Mouse (Mus musculus) gastrocnemius, adult 2 months (tissue): Measurements from ENCODE around the gene Med19. TPM values are rescaled to one million over a fixed set of nuclear protein-coding genes. Genes with fewer than 3 reads are reported as not detected.
A peak's percentile ranks its signal among the peaks of the same experiment; 100 is the strongest.
"Not testable (repeated sequence)": the region's sequence is repeated elsewhere in the genome, so short reads cannot be mapped to it uniquely, and the experiment has no call there.

Experiments
- DNase-seq: peaks from one replicate; pipeline ENCODE4 v3.0.0; 2022
- H3K27ac ChIP-seq: fragments of 200-600 bp; 2 replicates; pipeline ENCODE4 v1.8.1; 2022; ENCODE audit warnings: mild to moderate bottlenecking
- H3K4me3 ChIP-seq: fragments of 200-600 bp; 2 replicates; pipeline ENCODE4 v1.8.1; 2022; ENCODE audit warnings: mild to moderate bottlenecking, moderate library complexity
- CTCF ChIP-seq: fragments of 200-600 bp; IDR thresholded peaks from 2 replicates; pipeline ENCODE4 v1.8.1; 2022; ENCODE audit warnings: antibody characterized with exemption, mild to moderate bottlenecking, moderate library complexity
- intact Hi-C: fragments of 180-260 bp; cut with DNase I; formaldehyde crosslinking; loops from one replicate; pipeline ENCODE4 v1.15.1; 2025
- total RNA-seq, 2 experiments: library from RNA; stranded (reverse); gene quantifications; 2 replicates each; pipeline ENCODE4 v1.2.3; 2021

Med19 gene
- total RNA-seq, 2 experiments from 2014 or later, result 6.8 to 7.9 TPM

DNA sequence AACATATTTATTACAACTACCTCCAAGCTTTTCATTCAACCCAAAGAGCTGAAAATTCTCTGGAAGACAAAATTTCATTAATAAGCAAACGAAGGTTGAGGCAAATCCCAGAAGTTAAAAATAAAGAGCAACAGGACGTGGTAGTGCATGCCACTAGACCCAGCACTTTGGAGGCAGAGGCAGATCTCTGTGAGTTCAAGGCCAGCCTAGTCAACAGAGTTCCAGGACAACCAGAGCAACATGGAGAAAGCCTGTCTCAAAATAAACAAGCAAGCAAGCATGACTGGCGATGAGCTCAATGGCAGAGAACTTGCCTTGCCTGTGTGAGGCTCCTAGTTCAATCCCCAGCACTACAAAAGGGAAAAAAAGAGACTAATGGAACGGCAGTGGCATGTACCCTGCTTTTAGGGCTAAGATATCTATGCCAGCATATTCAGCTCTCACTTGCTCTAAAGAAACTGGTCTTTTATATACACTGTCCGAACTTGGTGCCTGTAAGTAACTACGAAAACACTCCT is 31.1 kb upstream of the Med19 start:
- intact Hi-C loops, result no loop called here

GRCm38 (mm10) chr2:84648369-84648768 is 29.8 kb upstream of the Med19 start:
- intact Hi-C loops, result no loop called here
- Histone ChIP-seq H3K4me3 (peak overlapping the region; percentile 87), H3K27ac (peak overlapping the region; percentile 98)
- no peak for TF ChIP-seq CTCF
- DNase-seq, result no peak

More for the DNA sequence above, 31.1 kb upstream of the Med19 start:
- no peak for TF ChIP-seq CTCF
- DNase-seq, result no peak
- H3K27ac ChIP-seq, result no peak overlapping the region; the same call in 1 of the 2 replicates
- peak overlapping the region; percentile 87 for H3K4me3 ChIP-seq

GRCm38 (mm10) chr2:84649674-84650073 is 28.5 kb upstream of the Med19 start:
- H3K27ac ChIP-seq, result peak overlapping the region; percentile 98
- TF ChIP-seq CTCF, result no peak
- intact Hi-C loops, result loop anchor here (1.0 to 2.0 kb wide), 2 partner anchors 14 to 29 kb away; no protein-coding TSS in a partner anchor
- DNase-seq, result no peak
- H3K4me3 ChIP-seq, result peak overlapping the region; percentile 87

DNA sequence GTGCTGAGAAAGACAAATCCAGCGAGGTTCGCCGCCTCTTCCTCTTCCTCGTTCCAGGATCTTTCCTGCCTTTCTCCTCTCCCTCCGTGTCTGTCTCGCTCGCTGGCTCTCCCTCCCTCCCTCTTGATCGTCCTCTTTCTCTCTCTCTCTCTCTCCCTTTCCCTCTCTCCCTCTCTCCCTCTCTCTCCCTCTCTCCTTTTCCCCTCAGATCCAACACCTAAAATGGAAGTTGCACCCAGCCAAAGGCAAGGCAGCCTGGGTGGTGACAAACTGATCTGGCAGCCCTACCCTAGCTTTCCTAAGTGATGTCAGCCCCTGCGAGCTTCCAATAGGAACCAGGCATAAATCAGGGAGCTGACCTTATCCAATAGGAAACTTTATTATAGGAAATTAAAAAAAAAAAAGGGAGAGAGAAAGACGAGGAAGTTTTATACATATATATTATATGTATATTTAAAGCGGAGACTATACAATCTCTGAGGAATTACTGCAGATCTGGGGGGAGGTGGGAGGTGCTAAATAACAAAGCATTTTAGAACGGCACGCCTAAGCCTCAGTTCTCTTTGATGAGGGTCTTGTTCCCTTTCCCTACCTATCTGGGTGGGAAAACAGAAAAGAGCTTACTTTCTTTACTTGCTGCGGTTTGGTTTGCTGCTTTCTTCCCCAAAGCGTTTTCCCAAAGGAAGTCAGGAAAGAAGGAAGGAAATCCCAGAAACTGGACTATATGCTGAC is 27.6 kb upstream of the Med19 start, which contains the start of gene Ctnnd1:
TSS of gene Ctnnd1 (minus strand) at position 302 of the 732 bp plus-strand sequence.
- DNase-seq, result peak; percentile 91
- peak within 1 kb of the TSS; percentile 98 for H3K27ac ChIP-seq
- intact Hi-C loops, result loop anchor here (1.0 to 2.0 kb wide), 2 partner anchors 15 to 30 kb away; no protein-coding TSS in a partner anchor
- TF ChIP-seq CTCF, result no peak
- peak within 1 kb of the TSS; percentile 87 for H3K4me3 ChIP-seq

GRCm38 (mm10) chr2:84653354-84653753 is 24.8 kb upstream of the Med19 start:
- DNase-seq, result no peak
- peak; percentile 64 for TF ChIP-seq CTCF
- intact Hi-C loops, result no loop called here
- Histone ChIP-seq H3K27ac (no peak overlapping the region), H3K4me3 (no peak overlapping the region)

- H3K4me3 ChIP-seq, result no peak overlapping the region
- intact Hi-C loops, result no loop called here
- DNase-seq, result no peak
- no peak for TF ChIP-seq CTCF
- H3K27ac ChIP-seq, result no peak overlapping the region
Measured at GRCm38 (mm10) chr2:84655864-84656263, 22.3 kb upstream of the Med19 start.

- H3K27ac ChIP-seq, result no peak within 1 kb of the TSS
- DNase-seq, result no peak
- intact Hi-C loops, result no loop called here
- no peak within 1 kb of the TSS for H3K4me3 ChIP-seq
- no peak for TF ChIP-seq CTCF
Measured at GRCm38 (mm10) chr2:84658806-84659205, 19.4 kb upstream of the Med19 start, which contains the start of gene Btbd18. Btbd18 (plus strand) TSS chr2:84659079.

DNA sequence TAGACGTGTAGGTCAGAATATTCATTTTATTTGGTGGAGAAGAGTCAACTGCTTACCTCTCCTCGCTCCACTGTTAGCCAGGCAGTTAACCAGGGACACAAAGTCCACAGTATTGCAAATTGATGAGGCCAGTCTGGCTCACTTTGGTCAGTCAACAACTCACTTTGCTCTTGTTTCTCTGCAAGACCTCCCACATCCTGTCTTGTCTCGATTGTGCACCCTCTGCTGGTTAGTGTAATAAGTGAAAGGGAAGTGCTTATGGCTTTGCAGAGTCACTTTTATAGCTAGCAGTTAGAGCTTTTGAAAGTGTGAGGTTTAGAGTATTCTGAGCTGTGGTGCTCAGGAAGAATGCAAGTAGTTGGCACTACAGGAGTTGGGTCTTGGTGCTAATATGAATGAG is 17.9 kb upstream of the Med19 start:
- DNase-seq, result peak; percentile 28
- H3K27ac ChIP-seq, result no peak overlapping the region
- TF ChIP-seq CTCF, result peak; percentile 68
- H3K4me3 ChIP-seq, result no peak overlapping the region
- intact Hi-C loops, result loop anchor here (2.0 to 5.0 kb wide), 2 partner anchors 41 to 203 kb away; no protein-coding TSS in a partner anchor

DNA sequence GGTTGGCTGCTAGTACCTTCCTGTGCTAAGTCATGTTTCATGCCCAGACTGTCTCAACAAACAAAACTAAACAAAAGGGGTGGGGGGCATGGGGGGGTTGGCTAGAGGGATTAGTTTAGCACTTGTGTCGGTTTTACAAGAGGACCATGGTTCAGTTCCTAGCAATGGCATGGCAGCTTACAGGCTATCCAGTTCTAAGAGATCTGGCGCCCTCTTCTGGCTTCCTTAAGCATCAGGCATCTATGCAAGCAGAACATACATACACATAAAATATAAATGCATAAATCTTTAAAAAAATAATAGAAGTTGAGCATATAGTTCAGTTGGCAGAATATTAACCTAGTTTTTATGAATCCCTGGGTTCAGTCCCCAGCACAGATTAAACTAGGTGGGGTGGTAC is 15.3 kb upstream of the Med19 start:
- intact Hi-C loops, result loop anchor here (5.0 kb wide), 1 partner anchor 206 kb away; no protein-coding TSS in a partner anchor
- Histone ChIP-seq H3K4me3 (no peak overlapping the region), H3K27ac (no peak overlapping the region)
- peak; percentile 44 for DNase-seq
- TF ChIP-seq CTCF, result peak; percentile 71

DNA sequence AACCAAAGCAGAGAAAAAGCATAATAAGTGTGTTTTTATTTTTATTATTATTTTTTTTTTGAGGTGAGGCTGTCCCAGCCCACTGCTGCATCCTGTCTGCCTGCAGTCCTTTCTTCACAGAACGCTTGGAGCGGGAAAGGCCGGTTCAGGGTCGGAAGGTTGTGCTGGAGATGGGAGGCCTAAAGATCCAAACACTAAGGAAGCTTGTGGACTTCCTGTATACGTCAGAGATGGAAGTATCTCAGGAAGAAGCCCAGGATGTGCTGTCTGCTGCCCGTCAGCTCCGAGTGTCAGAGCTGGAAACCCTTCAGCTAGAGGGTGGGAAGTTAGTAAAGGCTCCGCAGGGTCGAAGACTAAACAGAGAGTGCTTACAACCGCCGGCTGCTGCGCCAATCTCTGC is 12.1 kb upstream of the Med19 start:
- no peak for DNase-seq
- intact Hi-C loops, result no loop called here
- TF ChIP-seq CTCF, result no peak
- H3K4me3 ChIP-seq, result no peak overlapping the region
- H3K27ac ChIP-seq, result no peak overlapping the region

DNA sequence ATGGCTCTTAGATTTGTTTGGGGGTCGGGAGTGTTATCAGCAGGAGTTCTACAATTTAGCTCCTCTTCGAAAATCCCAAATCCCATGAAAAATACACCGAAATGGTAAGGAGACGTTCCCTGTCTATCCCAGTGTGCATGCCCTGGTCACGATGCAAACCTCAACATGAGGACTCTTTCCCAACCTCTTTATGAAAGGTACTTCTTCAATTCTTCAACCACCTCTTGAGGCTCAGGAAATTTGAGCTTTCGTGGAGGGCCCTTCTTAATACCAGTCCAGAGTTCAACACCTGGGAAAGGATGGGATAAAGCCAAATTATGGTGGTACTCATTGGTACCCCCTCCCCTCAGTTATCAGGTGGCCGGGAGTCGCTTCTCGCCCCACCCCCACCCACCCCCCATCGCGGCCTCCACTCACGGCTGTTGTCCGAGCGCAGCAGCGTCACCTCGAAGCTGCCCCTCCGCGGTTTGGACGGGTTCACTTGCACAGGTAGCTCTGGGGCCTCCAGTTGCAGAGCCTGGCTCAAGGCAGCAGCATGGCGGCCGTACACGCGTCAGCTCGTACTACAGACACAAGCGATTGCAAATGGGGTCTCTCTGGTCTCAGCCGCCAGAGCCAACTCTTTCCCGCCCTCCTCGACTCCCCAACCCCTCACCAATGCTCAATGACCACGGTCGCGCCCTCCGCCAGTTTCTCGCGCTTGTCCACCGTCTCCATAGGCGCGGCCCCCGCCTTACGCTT is 8.2 kb upstream of the Med19 start:
- DNase-seq, result peak; percentile 38
- no peak for TF ChIP-seq CTCF
- intact Hi-C loops, result loop anchor here (5.0 kb wide), 1 partner anchor 142 kb away; no protein-coding TSS in a partner anchor
- Histone ChIP-seq H3K4me3 (peak overlapping the region; percentile 92), H3K27ac (peak overlapping the region; percentile 79)

- peak within 1 kb of the TSS; percentile 92 for H3K4me3 ChIP-seq
- peak within 1 kb of the TSS; percentile 79 for H3K27ac ChIP-seq
- intact Hi-C loops, result loop anchor here (5.0 kb wide), 1 partner anchor 142 kb away; no protein-coding TSS in a partner anchor
- DNase-seq, result peak; percentile 79
- no peak for TF ChIP-seq CTCF
Measured at GRCm38 (mm10) chr2:84670569-84670933, 7.7 kb upstream of the Med19 start, which contains the start of gene Selenoh. Selenoh (minus strand) TSS chr2:84670770.

DNA sequence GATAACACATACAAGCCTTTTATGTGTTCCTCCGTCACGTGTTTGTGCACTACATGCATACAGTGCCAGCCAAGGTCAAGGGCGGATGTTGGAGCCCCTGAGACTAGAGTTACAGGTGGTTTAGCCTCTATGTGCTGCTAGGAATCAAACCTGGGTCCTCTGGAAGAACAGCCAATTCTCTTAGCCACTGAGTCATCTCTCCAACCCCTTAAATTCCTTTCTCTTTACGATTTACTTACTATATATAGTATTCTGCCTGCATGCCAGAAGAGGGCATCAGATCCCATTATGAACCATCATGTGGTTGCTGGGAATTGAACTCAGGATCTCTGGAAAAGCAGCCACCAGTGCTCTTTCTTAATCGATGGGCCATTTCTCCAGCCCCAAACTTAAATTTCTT is 6.7 kb upstream of the Med19 start:
- intact Hi-C loops, result loop anchor here (5.0 kb wide), 1 partner anchor 141 kb away; no protein-coding TSS in a partner anchor
- DNase-seq, H3K27ac ChIP-seq, H3K4me3 ChIP-seq: not testable (repeated sequence)
